Mouse (Mus musculus) G1E (cell line): Measurements from ENCODE around the gene Creb3l2. TPM values are rescaled to one million over a fixed set of nuclear protein-coding genes. Genes with fewer than 3 reads are reported as not detected.

Experiments
- ATAC-seq: 2 replicates; pipeline ENCODE4 v1.8.0; 2016; ENCODE audit warnings: mild to moderate bottlenecking; ENCODE audit not compliant: insufficient number of reproducible peaks, poor library complexity, low FRiP score, severe bottlenecking; ENCODE audit errors: extremely low read depth
- DNase-seq: peaks from one replicate; pipeline ENCODE4 v3.0.0; 2012; ENCODE audit warnings: low spot score
- H3K27me3 ChIP-seq: 2 replicates; pipeline ENCODE4 v1.6.1; 2012; ENCODE audit warnings: mild to moderate bottlenecking, low read length, inconsistent platforms; ENCODE audit not compliant: insufficient read depth
- H3K36me3 ChIP-seq: replicated peaks from 2 replicates; pipeline ENCODE3; 2012; ENCODE audit warnings: mild to moderate bottlenecking, inconsistent platforms
- H3K4me1 ChIP-seq: 2 replicates; pipeline ENCODE4 v1.6.1; 2012; ENCODE audit warnings: low read depth, low read length, inconsistent platforms, mixed read lengths; ENCODE audit not compliant: insufficient read depth
- H3K4me3 ChIP-seq: 2 replicates; pipeline ENCODE4 v1.5.1; 2012; ENCODE audit warnings: low read depth, mild to moderate bottlenecking, inconsistent platforms, low read length, moderate library complexity, mixed read lengths
- H3K9me3 ChIP-seq: replicated peaks from 2 replicates; pipeline ENCODE4 v1.6.1; 2012; ENCODE audit warnings: inconsistent platforms
- CTCF ChIP-seq: IDR thresholded peaks from 2 replicates; pipeline ENCODE4 v1.5.1; 2012; ENCODE audit warnings: low read depth, low read length, inconsistent platforms, mixed read lengths
- GATA1 ChIP-seq: IDR thresholded peaks from 2 replicates; pipeline ENCODE4 v1.6.1; 2012; ENCODE audit warnings: borderline replicate concordance, low read length, inconsistent platforms, mixed read lengths
- GATA2 ChIP-seq: IDR thresholded peaks from 2 replicates; pipeline ENCODE4 v1.6.1; 2012; ENCODE audit warnings: low read depth, low read length, inconsistent platforms, borderline replicate concordance
- POLR2AphosphoS5 ChIP-seq: IDR thresholded peaks from 2 replicates; pipeline ENCODE4 v1.6.1; 2012; ENCODE audit warnings: low read depth, low read length, inconsistent platforms; ENCODE audit not compliant: insufficient replicate concordance
- TAL1 ChIP-seq: conservative IDR thresholded peaks from 2 replicates; pipeline ENCODE4 v1.6.1; 2012; ENCODE audit warnings: low read depth, low read length, inconsistent platforms, mixed read lengths
- polyA plus RNA-seq: library from polyadenylated mRNA; stranded (reverse); fragments of >175 nt; gene quantifications from 2 replicates; pipeline ENCODE4 v1.2.3, GENCODE M21; 2012
- total RNA-seq, 2 experiments: library from RNA; stranded (forward) in 1 of 2; stranded (reverse) in 1 of 2; fragments of 200-1000 nt in 1 of 2; fragments of >200 nt in 1 of 2; fragmentation: Nextera tagmentation in 1 of 2; gene quantifications; 2 replicates each; pipeline ENCODE4 v1.2.3; 2014 to 2017

Gene Creb3l2
- total and polyA plus RNA-seq, 3 experiments, result 0.16 TPM; not detected in 2

DNA sequence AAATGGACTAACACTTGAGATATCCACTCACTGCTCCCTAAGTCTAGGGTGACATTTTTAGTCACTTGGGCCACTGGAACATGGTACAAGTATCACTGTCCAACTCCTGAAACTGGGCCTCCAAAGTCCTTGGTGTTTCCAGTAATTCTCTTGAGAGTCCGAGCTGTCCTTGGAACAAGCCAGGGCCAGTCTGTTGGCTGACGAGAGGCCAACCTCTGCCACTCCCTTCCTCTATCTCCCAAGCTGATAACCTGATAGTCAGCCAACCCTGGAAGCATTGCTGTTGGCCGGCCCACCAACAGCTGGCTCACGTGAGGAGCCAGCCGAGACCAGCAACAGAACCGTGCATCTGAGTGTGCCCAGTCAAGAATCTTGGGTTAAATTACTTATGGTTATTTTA, 35.0 kb downstream of the Creb3l2 start:
- Histone ChIP-seq H3K36me3 (no peaks in the 10 kb centered on the region), H3K4me3 (no peak overlapping the region), H3K4me1 (no peaks in the 10 kb centered on the region), H3K9me3 (no peaks in the 10 kb centered on the region), H3K27me3 (no peaks in the 10 kb centered on the region)
- DNase-seq (no peak), ATAC-seq (no peak)
- TF ChIP-seq GATA2, result no peak
- no peak for TF ChIP-seq CTCF
- TF ChIP-seq POLR2AphosphoS5, result no peak
- TF ChIP-seq TAL1, result no peak
- TF ChIP-seq GATA1, result no peak

DNA sequence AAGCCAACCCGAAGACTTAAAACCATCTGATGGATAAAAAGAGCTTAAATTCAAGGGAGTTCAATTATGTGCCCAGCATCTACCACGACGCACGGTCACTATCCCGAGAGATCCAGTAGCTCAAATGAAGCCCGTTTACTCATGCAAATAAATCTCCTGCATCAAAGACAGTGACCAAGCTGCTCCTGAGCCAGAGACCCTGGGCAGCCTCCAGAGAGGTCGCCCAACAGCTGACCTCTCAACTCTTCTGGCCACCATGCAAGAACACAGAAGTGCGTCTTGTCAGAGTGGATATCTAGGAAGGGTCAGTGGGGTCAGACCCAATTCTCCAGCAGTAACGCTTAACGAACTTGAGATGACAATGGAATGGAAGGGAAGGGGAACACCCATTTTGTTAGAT, 35.9 kb downstream of the Creb3l2 start:
- no peak for TF ChIP-seq GATA1
- TF ChIP-seq GATA2, result no peak
- TF ChIP-seq TAL1, result no peak
- TF ChIP-seq CTCF, result no peak
- no peak for TF ChIP-seq POLR2AphosphoS5
- no peaks in the 10 kb centered on the region for H3K4me1 ChIP-seq

DNA sequence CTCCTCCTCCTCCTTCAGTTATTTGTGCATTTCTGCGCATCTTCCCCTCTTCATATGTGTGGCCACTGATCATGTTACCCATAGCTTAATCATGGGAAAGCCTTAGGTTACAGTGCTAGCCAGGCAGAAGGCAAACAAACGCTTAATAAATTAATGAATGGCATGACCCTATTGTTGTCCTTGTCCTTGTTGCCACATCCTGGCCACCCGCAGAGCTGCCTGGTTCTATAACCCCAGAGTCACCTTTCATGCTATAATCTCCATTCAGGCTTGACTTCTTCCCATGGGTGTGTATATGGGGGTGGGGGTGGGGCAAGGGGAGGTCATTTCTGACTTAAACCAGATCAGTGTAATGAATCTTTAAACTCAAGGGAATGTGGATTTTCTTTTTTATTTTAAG, 37.6 kb downstream of the Creb3l2 start:
- ATAC-seq (no peak), DNase-seq (no peak)
- Histone ChIP-seq H3K4me3 (no peak overlapping the region), H3K4me1 (no peaks in the 10 kb centered on the region), H3K27me3 (no peaks in the 10 kb centered on the region), H3K36me3 (no peaks in the 10 kb centered on the region), H3K9me3 (no peaks in the 10 kb centered on the region)
- TF ChIP-seq GATA2 (no peak), TAL1 (no peak), CTCF (no peak), POLR2AphosphoS5 (no peak), GATA1 (no peak)

More for the DNA sequence above, 35.9 kb downstream of the Creb3l2 start:
- ATAC-seq (no peak), DNase-seq (no peak)
- Histone ChIP-seq H3K9me3 (no peaks in the 10 kb centered on the region), H3K27me3 (no peaks in the 10 kb centered on the region), H3K36me3 (no peaks in the 10 kb centered on the region), H3K4me3 (no peak overlapping the region)

DNA sequence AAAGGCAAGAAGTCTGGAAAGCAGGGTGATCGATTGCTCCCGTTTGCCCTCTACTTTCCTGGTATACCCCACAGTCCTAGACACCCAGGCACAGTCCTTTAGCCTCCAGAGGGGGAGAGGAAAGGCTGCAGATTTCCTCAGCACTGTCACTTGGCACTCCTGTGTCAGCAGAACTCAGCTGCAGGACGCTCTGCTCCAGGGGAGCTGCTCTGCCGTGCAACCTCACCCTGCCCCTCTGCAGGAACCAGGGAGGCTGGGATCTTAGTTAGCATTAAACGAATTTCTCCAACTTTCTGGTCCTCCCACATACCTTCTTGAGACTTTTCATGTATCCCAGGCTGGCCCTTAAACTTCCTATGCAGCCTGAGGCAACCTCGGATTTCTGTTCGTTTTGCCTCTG, 40.0 kb downstream of the Creb3l2 start:
- DNase-seq (no peak), ATAC-seq (no peak)
- no peak for TF ChIP-seq POLR2AphosphoS5
- TF ChIP-seq TAL1, result no peak
- no peak for TF ChIP-seq GATA1
- TF ChIP-seq CTCF, result no peak
- TF ChIP-seq GATA2, result no peak
- no peak overlapping the region for H3K4me3 ChIP-seq
- no peaks in the 10 kb centered on the region for H3K4me1 ChIP-seq
- H3K36me3 ChIP-seq, result no peaks in the 10 kb centered on the region
- 0 out of 2 replicates have a peak, but pooled peaks cover 2% of the 10 kb centered on the region for H3K27me3 ChIP-seq
- H3K9me3 ChIP-seq, result no peaks in the 10 kb centered on the region

DNA sequence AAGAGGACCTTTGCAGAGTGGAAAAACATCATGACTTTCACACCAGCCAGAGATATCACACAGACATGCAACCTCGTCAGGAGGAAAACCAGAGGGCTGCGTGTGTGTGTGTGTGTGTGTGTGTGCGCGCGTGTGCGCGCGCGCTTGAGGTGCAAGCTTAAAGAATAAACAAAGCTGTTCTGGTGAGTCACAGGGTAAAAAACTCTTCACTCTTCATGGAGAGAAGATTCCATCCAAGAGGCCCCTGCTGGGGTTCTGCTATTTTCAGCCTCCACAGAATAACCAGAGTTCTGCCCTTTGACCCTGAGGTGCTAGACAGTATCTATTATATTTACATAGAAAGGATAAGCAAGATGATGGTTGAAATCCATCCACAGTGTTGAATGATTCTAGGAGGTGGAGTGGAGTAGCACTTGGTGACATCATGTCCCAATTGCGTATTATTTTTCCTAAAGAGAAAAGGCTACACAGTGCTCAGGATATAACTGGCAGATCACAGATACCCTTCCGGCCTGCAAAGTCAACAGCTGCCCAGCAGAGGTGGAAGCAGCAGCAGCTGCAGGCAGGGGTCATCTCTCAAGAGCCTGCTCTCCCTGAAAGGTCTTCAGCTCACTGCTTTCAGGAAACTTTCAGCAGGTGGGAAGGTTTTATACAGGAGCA, 41.0 kb downstream of the Creb3l2 start:
- DNase-seq (no peak), ATAC-seq (no peak)
- H3K9me3 ChIP-seq, result no peaks in the 10 kb centered on the region
- no peak for TF ChIP-seq GATA1
- TF ChIP-seq TAL1, result no peak
- TF ChIP-seq POLR2AphosphoS5, result no peak
- no peak for TF ChIP-seq GATA2
- no peak for TF ChIP-seq CTCF
- H3K4me3 ChIP-seq, result no peak overlapping the region
- no peaks in the 10 kb centered on the region for H3K4me1 ChIP-seq
- H3K36me3 ChIP-seq, result no peaks in the 10 kb centered on the region
- H3K27me3 ChIP-seq, result 0 out of 2 replicates have a peak, but pooled peaks cover 2% of the 10 kb centered on the region

DNA sequence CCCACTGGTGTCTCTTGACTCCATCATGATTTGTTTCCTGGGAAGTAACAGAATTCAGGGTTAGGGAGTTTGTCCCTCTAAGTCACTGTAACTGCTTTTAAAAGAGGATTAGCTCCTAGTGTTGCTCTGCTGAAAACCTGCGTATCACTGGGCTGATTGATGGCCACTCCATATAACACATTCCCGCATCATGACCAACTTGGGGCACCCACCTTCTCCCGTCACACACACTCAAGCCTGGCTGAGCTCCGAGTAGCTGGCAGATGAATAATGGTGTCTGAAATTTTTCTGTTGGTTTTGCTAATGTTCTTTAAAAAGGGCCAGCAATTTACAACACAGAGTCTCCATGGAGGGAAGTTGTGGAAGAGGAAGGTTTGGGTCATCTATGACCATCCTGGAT, 41.8 kb downstream of the Creb3l2 start:
- Histone ChIP-seq H3K36me3 (no peaks in the 10 kb centered on the region), H3K9me3 (no peaks in the 10 kb centered on the region), H3K4me3 (no peak overlapping the region), H3K4me1 (no peaks in the 10 kb centered on the region), H3K27me3 (peaks cover 4% of the 10 kb centered on the region; the same call in 1 of the 2 replicates)
- DNase-seq, result no peak
- TF ChIP-seq GATA1, result no peak
- TF ChIP-seq TAL1, result no peak
- no peak for TF ChIP-seq POLR2AphosphoS5
- no peak for TF ChIP-seq CTCF
- TF ChIP-seq GATA2, result no peak
- ATAC-seq, result no peak

DNA sequence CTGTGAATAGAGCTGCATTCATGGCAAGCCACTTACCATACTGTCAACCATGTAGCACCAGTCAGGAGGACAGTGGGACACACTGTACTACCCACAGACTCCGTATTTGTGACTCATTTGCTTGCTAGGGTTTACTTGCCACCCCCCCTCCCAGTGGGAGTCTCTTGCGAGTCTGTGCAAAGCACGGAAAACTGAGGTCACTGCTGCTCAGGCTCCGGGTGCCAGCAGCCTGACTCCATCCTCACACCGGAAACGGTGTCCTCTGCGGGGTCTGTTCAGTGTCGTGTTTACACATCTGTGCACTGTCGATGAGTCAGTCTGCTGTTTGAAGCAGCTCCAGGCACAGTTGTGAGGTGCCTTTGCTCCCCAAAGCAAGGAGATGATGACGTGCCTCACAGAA, 43.0 kb downstream of the Creb3l2 start:
- DNase-seq (no peak), ATAC-seq (no peak)
- Histone ChIP-seq H3K27me3 (peaks cover 4% of the 10 kb centered on the region; the same call in 1 of the 2 replicates), H3K9me3 (no peaks in the 10 kb centered on the region), H3K4me1 (no peaks in the 10 kb centered on the region), H3K36me3 (no peaks in the 10 kb centered on the region), H3K4me3 (no peak overlapping the region)
- no peak for TF ChIP-seq POLR2AphosphoS5
- TF ChIP-seq CTCF, result no peak
- no peak for TF ChIP-seq GATA2
- no peak for TF ChIP-seq TAL1
- no peak for TF ChIP-seq GATA1
